Mouse (Mus musculus) ES-E14 (cell line): ENCODE data around the gene Glb1l. TPM values are rescaled to one million over a fixed set of nuclear protein-coding genes. Genes with fewer than 3 reads are reported as not detected.

Source experiments
- DNase-seq: peaks from one replicate; pipeline ENCODE4 v3.0.0-alpha.2; 2013; ENCODE audit warnings: low read depth, low spot score
- H3K27ac ChIP-seq: 2 replicates; pipeline ENCODE4 v1.5.1; 2012; ENCODE audit warnings: low read depth, mild to moderate bottlenecking, low read length, moderate library complexity, mixed read lengths; ENCODE audit not compliant: poor library complexity, insufficient read depth, severe bottlenecking
- H3K36me3 ChIP-seq: 2 replicates; pipeline ENCODE4 v1.6.1; 2012; ENCODE audit warnings: mild to moderate bottlenecking, low read length, moderate library complexity, mixed read lengths; ENCODE audit not compliant: control insufficient read depth, poor library complexity, insufficient read depth, severe bottlenecking
- H3K4me1 ChIP-seq, 2 experiments: fragments of 150-350 bp in 1 of 2; sonication (generic) in 1 of 2; 2 replicates each; pipeline ENCODE4 v1.6.1; 2012; ENCODE audit warnings: low read length in 2 of 2, mild to moderate bottlenecking in 1 of 2, mixed read lengths in 1 of 2; ENCODE audit not compliant: control insufficient read depth in 2 of 2, insufficient read depth in 2 of 2, poor library complexity in 1 of 2
- H3K4me3 ChIP-seq, 2 experiments: fragments of 150-350 bp in 1 of 2; sonication (generic) in 1 of 2; 2 replicates each; pipeline ENCODE4 v1.5.1; 2012; ENCODE audit warnings: low read length in 2 of 2, low read depth in 1 of 2, mild to moderate bottlenecking in 1 of 2, mixed read lengths in 1 of 2; ENCODE audit not compliant: insufficient read depth in 1 of 2, poor library complexity in 1 of 2, severe bottlenecking in 1 of 2
- H3K9ac ChIP-seq: 2 replicates; pipeline ENCODE4 v1.6.1; 2012; ENCODE audit warnings: low read depth, mild to moderate bottlenecking, low read length, mixed read lengths; ENCODE audit not compliant: poor library complexity, insufficient read depth, severe bottlenecking
- H3K9me3 ChIP-seq: fragments of 150-350 bp; sonication (generic); 2 replicates; pipeline ENCODE4 v1.6.1; 2012; ENCODE audit warnings: low read depth, mild to moderate bottlenecking, low read length; ENCODE audit not compliant: control insufficient read depth, insufficient read depth
- CHD2 ChIP-seq: IDR thresholded peaks from 2 replicates; pipeline ENCODE4 v1.6.1; 2014; ENCODE audit warnings: mild to moderate bottlenecking, low read depth, low read length, inconsistent platforms
- HCFC1 ChIP-seq: IDR thresholded peaks from 2 replicates; pipeline ENCODE4 v1.6.1; 2012; ENCODE audit warnings: low read length, inconsistent platforms, borderline replicate concordance; ENCODE audit not compliant: insufficient read depth
- MAFK ChIP-seq: IDR thresholded peaks from 2 replicates; pipeline ENCODE4 v1.6.1; 2014; ENCODE audit warnings: mild to moderate bottlenecking, low read depth, low read length, inconsistent platforms; ENCODE audit not compliant: insufficient read depth
- ZC3H11A ChIP-seq: IDR thresholded peaks from 2 replicates; pipeline ENCODE4 v1.6.1; 2012; ENCODE audit warnings: low read depth, mild to moderate bottlenecking, inconsistent platforms, low read length, borderline replicate concordance
- ZNF384 ChIP-seq: IDR thresholded peaks from 2 replicates; pipeline ENCODE4 v1.6.1; 2012; ENCODE audit warnings: low read depth, low read length, inconsistent platforms
- in situ Hi-C, 2 experiments: fragments of 600-800 bp; cut with MboI; formaldehyde crosslinking; loops; one replicate each; pipeline ENCODE4 v1.15.1; 2025; ENCODE audit warnings: low sequenced_read_pairs in 2 of 2, inconsistent platforms in 1 of 2; ENCODE audit not compliant: unreplicated experiment in 2 of 2
- total RNA-seq: library from RNA; depleted of rRNA; stranded (reverse); fragments of 300-350 nt; gene quantifications from 2 replicates; pipeline ENCODE4 v1.2.3, GENCODE M21; 2012

Gene Glb1l
- total RNA-seq, 1 experiment, result 5.8 TPM

DNA sequence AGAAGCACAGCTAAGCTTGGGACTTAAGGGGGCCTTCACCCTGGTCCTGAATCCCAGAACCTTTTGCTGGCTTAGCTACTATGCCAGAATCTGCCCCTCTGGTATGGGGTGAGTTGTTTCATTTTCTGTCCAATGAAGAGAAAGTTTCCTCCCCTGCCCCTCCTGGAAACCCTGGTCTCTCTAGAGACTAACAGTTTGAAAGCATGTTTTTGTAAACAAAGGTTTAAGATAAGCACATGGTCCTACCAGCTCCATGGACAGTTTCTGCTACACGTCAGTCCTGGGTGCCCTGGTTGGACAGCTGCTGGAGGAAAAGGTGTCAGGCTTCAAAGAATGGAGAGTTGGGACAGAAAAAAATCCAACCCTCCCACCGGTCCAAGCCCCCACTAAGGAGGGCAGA is 20.0 kb downstream of the Glb1l start:
- in situ Hi-C loops, result no loop called here
- Histone ChIP-seq H3K4me1 (peaks cover 2 to 6% of the 10 kb centered on the region in 2 experiments; a peak in 1 of 4 replicates), H3K9ac (no peak overlapping the region), H3K9me3 (no peaks in the 10 kb centered on the region), H3K27ac (no peak overlapping the region), H3K4me3 (no peak overlapping the region), H3K36me3 (peaks cover 2% of the 10 kb centered on the region)
- DNase-seq, result no peak
- TF ChIP-seq HCFC1, result no peak
- TF ChIP-seq MAFK, result no peak
- TF ChIP-seq ZNF384, result no peak
- no peak for TF ChIP-seq ZC3H11A
- TF ChIP-seq CHD2, result no peak

GRCm38 (mm10) chr1:75187914-75188483 is 22.6 kb downstream of the Glb1l start:
- H3K9ac ChIP-seq, result no peak overlapping the region
- no peak for TF ChIP-seq CHD2
- no peak for TF ChIP-seq ZC3H11A
- no peak for TF ChIP-seq HCFC1
- no peak for TF ChIP-seq MAFK
- TF ChIP-seq ZNF384, result no peak
- no peak overlapping the region for H3K27ac ChIP-seq
- in situ Hi-C loops, result no loop called here
- DNase-seq, result no peak
- peaks cover 2 to 3% of the 10 kb centered on the region in 2 experiments; a peak in 1 of 4 replicates for H3K4me1 ChIP-seq
- H3K4me3 ChIP-seq, result no peak overlapping the region
- H3K36me3 ChIP-seq, result peaks cover 3% of the 10 kb centered on the region; the same call in 1 of the 2 replicates
- H3K9me3 ChIP-seq, result no peaks in the 10 kb centered on the region

DNA sequence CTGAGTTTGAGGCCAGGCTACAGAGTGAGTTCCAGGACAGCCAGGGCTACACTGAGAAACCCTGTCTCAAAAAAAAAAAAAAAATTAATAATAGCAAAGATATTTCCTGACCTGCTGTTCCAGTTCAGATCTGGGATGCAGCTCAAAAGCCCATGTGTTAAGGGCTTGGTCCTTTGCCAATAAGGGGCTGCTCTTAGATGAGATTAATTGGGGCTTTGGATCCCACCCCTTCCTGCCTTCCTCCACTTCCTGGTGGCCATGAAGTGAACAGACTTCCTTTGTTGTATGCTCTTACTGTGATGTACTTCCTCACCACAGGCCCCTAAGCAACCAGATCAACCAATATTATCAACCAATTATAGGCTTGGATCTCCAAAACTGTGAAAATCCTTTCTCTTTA is 23.5 kb downstream of the Glb1l start:
- no peak for DNase-seq
- in situ Hi-C loops, result no loop called here
- Histone ChIP-seq H3K4me3 (no peak overlapping the region), H3K9me3 (no peaks in the 10 kb centered on the region), H3K36me3 (peaks cover 3% of the 10 kb centered on the region; the same call in 1 of the 2 replicates), H3K9ac (no peak overlapping the region), H3K27ac (no peak overlapping the region), H3K4me1 (0 out of 4 replicates have a peak, but pooled peaks cover 0 to 2% of the 10 kb centered on the region in 2 experiments)
- TF ChIP-seq MAFK (no peak), ZNF384 (no peak)

DNA sequence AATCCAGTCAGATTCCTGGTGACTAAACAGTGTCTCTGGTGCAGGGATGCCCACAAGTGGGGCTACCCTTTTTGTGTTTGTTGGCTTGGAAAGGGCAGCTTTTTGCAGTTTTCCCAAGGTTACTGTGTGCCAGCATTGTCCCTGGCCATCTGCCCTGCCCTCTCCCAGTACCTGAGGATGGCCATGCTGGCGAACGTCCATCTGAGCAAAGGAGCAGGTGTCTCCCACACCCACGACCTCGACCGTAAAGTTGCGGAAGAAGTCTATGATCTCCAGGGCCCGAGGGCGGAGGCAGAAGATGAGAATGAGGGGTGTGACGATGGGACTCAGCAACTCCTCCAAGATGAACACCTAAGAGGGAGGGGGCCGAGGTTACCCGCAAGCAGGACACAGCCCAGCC is 25.1 kb downstream of the Glb1l start:
- in situ Hi-C loops, result no loop called here
- DNase-seq, result no peak
- Histone ChIP-seq H3K9ac (no peak overlapping the region), H3K4me3 (peak overlapping the region in 1 of 2 experiments; percentile 6; a peak in 2 of 4 replicates), H3K4me1 (peaks cover 2 to 4% of the 10 kb centered on the region in 2 experiments; a peak in 2 of 4 replicates), H3K9me3 (no peaks in the 10 kb centered on the region), H3K36me3 (peaks cover 3% of the 10 kb centered on the region; the same call in 1 of the 2 replicates), H3K27ac (no peak overlapping the region)
- TF ChIP-seq HCFC1, result no peak
- no peak for TF ChIP-seq MAFK
- no peak for TF ChIP-seq ZC3H11A
- no peak for TF ChIP-seq ZNF384
- no peak for TF ChIP-seq CHD2

- Histone ChIP-seq H3K36me3 (peaks cover 3% of the 10 kb centered on the region; the same call in 1 of the 2 replicates), H3K4me3 (no peak overlapping the region), H3K4me1 (peaks cover 4 to 5% of the 10 kb centered on the region in 2 experiments; a peak in 2 of 4 replicates), H3K9me3 (no peaks in the 10 kb centered on the region), H3K9ac (no peak overlapping the region), H3K27ac (no peak overlapping the region)
- TF ChIP-seq ZC3H11A, result no peak
- peak; percentile 95 for TF ChIP-seq ZNF384
- no peak for TF ChIP-seq HCFC1
- no peak for TF ChIP-seq CHD2
- in situ Hi-C loops, result no loop called here
- no peak for DNase-seq
Observed at GRCm38 (mm10) chr1:75182160-75182559, 28.5 kb downstream of the Glb1l start.
